Mouse (Mus musculus) myocyte (in vitro differentiated cells): ENCODE measurements around the gene Ttll11.

Experiments
- E2F4 ChIP-seq: IDR thresholded peaks from one replicate; pipeline ENCODE4 v1.6.1; 2011; ENCODE audit warnings: mild to moderate bottlenecking, control low read depth, moderate library complexity; ENCODE audit not compliant: insufficient read depth
- POLR2AphosphoS2 ChIP-seq: IDR thresholded peaks from one replicate; pipeline ENCODE4 v1.6.1; 2011; ENCODE audit warnings: low read depth, control low read depth; ENCODE audit not compliant: insufficient read length

DNA sequence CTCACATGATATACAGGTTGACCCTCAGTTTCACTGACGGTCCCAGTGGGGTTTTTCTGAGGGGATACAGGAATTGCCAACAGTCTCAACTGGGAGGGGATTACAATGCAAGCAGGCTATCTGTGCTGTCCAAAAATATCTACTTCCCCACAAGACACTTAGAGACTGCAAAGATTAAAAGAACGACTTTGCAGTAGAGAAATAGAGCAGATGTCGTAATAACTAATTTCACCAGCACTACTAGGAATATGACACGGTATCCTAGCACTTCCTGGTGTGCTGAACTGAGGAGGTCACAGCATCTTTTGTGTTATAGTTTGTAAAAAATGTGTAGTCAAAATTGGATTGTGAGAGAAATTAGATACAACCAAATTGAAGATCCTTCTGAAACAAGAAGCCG is 44.7 kb downstream of the Ttll11 start:
- TF ChIP-seq E2F4 = no peak
- TF ChIP-seq POLR2AphosphoS2 = no peak
